Mouse (Mus musculus) cerebellum, adult (tissue): Measurements from ENCODE around the gene Rcan2.
"Not testable (repeated sequence)": the region's sequence is repeated elsewhere in the genome, so short reads cannot be mapped to it uniquely, and the experiment has no call there.

Source experiments
- ATAC-seq: cut with Nextera tagmentation; 2 replicates; pipeline ENCODE4 v1.9.2; 2017; ENCODE audit warnings: mild to moderate bottlenecking, moderate library complexity, mixed read lengths; ENCODE audit not compliant: insufficient number of reproducible peaks, low FRiP score, low TSS enrichment

Gene Rcan2

GRCm38 (mm10) chr17:43824781-43825410 lies 23.7 kb downstream of the Rcan2 start:
- no peak for ATAC-seq

DNA sequence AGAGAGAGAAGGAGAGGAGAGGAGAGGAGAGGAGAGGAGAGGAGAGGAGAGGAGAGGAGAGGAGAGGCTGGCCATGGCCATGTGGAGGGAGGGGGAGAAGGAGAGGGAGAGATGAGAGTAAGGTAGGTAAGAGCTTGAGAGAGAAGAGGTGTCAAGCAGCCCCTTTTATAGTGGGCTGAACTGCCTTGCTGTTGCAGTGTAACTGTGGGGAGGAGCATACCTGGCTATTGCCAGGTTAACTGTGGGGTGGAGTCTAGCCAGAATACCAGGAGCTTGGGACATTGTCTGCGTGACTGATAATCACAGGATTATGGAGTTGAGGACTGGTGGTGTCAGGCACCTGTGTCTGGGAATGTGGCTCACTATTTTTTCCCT lies 24.2 kb downstream of the Rcan2 start:
- ATAC-seq: not testable (repeated sequence)

DNA sequence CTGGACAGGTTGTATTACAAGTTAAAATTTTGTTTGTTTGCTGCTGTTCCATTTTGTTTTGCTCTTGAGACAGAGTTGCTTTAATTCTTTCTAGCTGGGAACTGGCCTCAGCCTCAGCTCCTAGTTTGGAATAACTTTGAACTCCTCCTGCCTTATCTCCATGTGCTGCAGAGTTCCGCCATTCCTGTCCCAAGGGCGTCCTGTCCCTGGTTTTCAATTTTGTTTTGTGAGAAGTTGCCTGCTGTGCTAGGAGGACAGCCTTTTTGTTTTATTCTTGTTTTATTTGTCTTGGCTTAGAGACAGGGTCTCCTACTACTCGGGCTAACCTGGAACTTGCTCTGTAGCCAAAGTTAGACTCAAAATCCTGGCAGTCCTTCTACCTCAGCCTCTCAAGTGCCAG lies 26.1 kb downstream of the Rcan2 start:
- no peak for ATAC-seq

DNA sequence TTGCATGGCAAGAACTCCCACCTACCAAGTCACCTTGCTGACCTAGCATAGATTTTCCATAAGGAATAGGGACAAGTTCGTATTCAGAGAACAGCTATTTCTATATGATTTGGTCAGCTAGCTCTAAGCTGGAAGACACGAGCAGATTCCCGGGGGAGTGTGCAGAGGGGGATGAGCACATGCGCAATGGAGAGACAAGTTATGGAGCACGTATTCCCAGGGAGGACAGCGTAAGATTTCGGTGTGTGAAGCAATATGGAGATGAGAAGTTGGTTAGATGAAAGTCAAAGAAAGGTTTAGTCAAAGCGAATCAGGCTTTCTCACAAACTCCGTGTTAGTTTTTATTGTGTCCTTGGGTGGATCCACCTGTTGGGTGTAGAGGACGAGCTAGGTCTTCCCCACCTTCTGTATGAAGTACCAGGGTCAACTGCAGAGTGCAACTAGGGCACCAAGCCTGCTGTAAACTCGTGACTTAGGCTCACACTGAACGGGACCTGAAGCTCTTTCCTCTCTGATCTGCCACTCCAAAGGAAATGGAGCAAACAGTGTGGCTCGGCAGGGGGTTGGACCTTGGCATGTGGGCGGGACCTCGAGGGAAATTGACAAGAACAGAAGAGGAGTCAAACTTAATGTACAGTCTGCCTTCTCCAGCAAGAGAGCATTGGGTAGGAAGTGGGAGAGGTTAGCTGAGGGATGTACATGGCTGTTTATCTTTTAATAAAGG lies 31.4 kb downstream of the Rcan2 start:
- ATAC-seq: no peak

GRCm38 (mm10) chr17:43840208-43840607 lies 39.1 kb downstream of the Rcan2 start:
- ATAC-seq: peak; percentile 94

GRCm38 (mm10) chr17:43846714-43847113 lies 45.6 kb downstream of the Rcan2 start:
- ATAC-seq: no peak

DNA sequence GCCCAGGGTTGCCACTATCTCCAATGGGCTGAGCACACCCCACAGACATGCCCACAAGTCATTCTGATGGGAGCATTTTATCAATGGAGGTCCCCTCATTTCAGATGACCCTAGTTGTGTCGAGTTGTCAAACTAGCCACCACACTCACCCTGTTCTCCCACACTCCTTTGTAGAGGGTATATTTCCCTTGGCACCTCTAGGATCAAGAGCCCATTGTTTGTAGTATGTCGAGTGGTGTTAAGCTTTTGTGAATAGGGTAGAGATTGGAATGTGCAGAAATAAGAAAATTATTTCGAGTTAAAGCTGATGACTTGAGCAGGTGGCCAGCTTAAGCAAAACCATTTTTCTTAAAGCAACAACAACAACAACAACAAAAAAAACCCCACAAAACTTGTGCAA lies 47.8 kb downstream of the Rcan2 start:
- ATAC-seq: no peak

- ATAC-seq: no peak
Measured at GRCm38 (mm10) chr17:43855132-43855531, 54.0 kb downstream of the Rcan2 start.

GRCm38 (mm10) chr17:43856081-43856480 lies 54.9 kb downstream of the Rcan2 start:
- no peak for ATAC-seq

DNA sequence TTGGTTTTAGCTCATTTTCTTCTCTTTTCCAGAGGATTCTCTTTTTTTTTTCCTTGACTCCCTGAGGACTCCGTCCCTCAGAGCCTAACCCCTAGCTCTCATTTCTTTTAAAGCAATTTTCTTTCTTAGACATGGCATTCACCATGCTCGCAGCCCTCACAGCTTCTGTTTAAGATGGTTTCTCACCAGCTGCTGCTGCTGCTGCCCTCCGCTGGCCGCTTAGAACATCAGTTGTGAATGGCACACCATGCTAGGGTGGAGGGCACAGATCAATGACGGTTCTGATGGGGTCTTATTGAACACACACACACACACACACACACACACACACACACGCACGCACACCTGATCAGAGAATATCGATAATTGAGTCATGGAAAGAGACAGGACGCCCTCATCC lies 67.7 kb downstream of the Rcan2 start:
- no peak for ATAC-seq

DNA sequence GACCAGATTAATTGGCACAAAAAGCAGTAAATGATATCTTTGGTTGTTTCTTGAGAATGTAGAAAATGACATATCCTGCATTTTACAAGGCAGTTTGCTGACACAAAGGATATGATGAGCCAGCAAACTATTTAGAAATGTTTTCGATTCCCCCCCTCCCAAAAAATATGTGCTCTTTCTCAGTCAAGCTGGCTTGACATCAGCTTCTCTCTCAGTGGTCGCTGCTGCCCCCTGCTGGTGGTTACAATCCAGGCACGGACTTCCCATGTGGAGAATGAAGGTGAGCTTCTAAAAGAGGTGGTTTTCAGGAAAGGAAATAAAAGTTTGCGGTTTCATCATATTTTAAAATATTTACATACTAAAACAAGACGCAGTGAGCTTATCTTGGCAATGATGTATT lies 68.5 kb downstream of the Rcan2 start:
- ATAC-seq: peak; percentile 64; the same call in 1 of the 2 replicates

- no peak for ATAC-seq
Measured at GRCm38 (mm10) chr17:43874417-43874816, 73.3 kb downstream of the Rcan2 start.

DNA sequence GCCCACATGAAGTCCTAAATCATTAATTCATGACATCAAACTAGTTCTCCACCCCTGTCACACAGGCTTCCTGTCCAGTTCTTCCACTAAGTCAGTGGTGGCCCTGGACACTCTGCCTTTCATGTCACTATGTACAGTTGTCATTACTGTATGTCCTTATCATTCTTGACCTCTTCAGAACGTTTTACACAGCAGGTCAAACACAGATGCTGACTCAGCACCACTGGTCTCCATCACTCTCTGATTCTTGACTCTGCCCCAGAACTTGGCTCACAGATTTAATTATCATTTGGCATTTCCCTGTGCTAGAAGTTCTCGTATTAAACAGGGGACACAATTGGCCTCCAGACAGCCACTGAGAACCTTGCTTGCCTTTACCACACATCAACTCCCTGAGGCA lies 76.3 kb downstream of the Rcan2 start:
- no peak for ATAC-seq

DNA sequence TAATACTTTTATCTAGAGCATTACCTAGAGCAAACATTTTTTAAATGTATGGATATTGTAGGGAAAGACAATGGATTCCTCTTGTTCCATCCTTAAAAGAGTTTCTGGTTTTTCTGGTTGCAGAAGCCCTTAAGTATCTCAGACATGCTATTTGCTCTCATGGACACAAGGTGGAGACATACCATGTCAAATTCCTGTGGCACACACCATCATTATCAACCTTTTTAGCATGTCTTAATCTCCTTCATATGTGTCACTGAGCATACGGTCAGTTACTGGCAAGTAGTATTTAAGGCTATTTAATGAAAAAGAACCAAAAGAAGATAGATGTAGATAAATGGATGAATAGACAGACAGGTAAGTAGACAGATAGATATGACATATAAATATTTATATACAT lies 81.9 kb downstream of the Rcan2 start:
- ATAC-seq: no peak

DNA sequence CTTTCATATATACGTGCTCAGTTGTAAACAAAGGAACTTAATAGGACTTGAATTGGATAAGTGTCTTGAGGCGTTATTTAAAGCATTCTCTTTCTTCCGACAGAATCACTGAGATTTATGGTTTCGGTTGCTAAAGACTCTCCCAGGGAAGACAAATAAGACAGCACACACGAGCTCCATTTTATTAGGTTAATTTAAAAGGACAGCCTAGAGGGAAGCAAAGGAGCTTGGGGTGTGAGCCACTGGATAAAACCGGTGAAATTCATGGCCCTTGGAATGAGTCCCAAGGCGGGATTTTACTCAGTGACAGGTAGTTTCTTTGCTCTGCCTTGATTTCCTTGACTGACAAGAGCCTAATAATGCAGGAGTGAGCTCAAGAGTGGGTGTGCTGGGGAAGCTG lies 85.1 kb downstream of the Rcan2 start:
- no peak for ATAC-seq

DNA sequence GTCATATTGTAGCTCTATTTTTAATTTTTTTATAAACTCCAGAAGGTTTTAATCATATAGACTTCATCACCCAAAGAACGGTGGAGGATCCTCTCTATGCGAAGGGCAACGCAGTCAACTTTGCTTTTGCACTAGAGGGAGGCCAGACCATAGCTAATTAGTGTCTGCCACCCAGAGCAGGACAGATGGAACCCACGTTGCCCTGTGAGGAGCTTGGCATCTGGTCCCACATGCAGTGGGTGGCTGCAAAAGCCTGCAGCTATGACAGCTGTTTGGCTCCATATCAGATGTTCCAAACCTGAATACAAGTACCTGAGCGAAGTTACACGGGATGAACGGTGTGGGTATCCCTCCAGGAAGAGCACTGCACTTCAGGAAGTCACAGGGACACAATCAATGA lies 86.8 kb downstream of the Rcan2 start:
- ATAC-seq: no peak

GRCm38 (mm10) chr17:43897346-43897745 lies 96.2 kb downstream of the Rcan2 start:
- ATAC-seq: no peak

DNA sequence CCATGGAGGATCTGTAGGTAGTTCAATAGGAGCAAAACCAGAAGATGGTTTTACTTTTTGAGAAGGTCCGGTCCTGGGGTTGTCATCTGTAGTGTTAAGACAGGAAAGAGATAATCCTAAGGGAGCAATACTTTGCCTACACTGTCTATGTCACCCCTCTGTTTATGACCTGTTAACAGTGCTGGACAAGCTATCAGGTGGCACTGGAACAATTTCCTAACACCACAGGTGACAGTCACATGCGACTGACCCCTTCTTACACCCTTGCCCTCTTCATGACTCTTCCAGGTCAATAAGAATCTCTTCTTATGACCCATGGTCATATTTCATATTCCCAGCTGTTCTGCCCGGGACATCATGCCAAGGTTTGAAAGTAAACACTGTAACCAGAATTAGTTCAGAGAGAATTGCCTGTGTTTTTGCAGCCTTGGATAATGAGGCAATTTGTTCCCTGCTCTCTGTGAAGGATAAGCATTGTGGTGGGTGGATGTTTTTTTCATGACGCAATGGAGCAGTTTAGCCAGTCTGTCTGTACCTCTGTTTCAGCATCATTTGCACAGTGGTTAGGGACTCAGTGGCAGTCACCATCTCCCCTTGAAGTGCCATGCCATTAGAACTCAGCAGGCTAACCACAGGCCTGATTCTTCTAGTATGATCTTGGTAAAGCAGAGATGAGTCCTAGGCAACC lies 98.4 kb downstream of the Rcan2 start:
- no peak for ATAC-seq

- no peak for ATAC-seq
Measured at GRCm38 (mm10) chr17:43900133-43900532, 99.0 kb downstream of the Rcan2 start.

DNA sequence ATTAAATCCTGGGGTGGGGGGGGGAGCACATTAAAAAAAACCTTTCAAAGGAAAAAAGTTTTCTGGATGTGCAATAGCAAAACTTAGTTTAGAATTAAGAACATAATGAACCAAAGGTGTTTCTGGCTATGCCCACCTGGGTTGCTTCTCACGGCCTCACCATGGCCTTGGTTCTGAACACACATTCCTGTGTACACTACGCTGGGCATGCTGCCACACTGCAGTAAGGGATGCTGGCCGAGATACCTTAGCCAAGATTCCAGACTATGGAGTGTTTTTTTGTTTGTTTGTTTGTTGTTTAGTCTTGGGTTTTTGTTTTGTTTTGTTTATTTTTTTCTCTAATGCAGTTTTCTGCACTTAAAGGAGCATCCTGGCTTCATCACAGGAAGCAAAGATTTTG lies 100.3 kb downstream of the Rcan2 start:
- ATAC-seq: no peak
